Mouse (Mus musculus) gastrocnemius, adult 2 months (tissue): ENCODE data around the gene Pira2. TPM values are rescaled to one million over a fixed set of nuclear protein-coding genes. Genes with fewer than 3 reads are reported as not detected.
"Not testable (repeated sequence)": the region's sequence is repeated elsewhere in the genome, so short reads cannot be mapped to it uniquely, and the experiment has no call there.

Source experiments
- DNase-seq: peaks from one replicate; pipeline ENCODE4 v3.0.0; 2022
- H3K27ac ChIP-seq: fragments of 200-600 bp; 2 replicates; pipeline ENCODE4 v1.8.1; 2022; ENCODE audit warnings: mild to moderate bottlenecking
- H3K4me3 ChIP-seq: fragments of 200-600 bp; 2 replicates; pipeline ENCODE4 v1.8.1; 2022; ENCODE audit warnings: mild to moderate bottlenecking, moderate library complexity
- CTCF ChIP-seq: fragments of 200-600 bp; IDR thresholded peaks from 2 replicates; pipeline ENCODE4 v1.8.1; 2022; ENCODE audit warnings: antibody characterized with exemption, mild to moderate bottlenecking, moderate library complexity
- intact Hi-C: fragments of 180-260 bp; cut with DNase I; formaldehyde crosslinking; loops from one replicate; pipeline ENCODE4 v1.15.1; 2025
- long read RNA-seq, 2 experiments: library from polyadenylated mRNA; stranded (forward); transcript quantifications; one replicate each; pipeline ENCODE4 v2.0.0; 2021
- total RNA-seq, 2 experiments: library from RNA; stranded (reverse); gene quantifications; 2 replicates each; pipeline ENCODE4 v1.2.3; 2021

Gene Pira2
- total RNA-seq: not detected
- long read RNA-seq, experiment 1: 0 reads
- long read RNA-seq, experiment 2: 0 reads

DNA sequence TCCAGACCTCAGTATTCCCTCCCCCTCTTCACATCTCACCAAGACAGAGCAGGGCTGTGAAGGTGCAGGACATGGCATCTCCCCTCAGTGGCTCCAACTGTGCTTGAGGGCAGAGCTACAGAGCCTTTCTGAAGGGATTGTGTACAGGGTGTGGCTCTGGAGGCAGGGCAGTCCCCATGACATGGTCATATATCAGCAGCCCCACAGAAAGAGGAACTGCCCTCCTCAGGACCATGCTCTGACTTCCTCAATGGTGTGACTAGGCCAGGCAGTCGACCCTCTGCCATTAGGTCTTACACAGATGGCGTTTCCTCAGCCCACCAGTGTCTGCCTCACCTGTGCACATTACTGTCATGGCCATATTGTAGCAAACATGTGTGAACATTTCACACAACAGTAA lies at the start of gene Pira2:
Gene Pira2 (minus strand): TSS at position 101 of the 400 bp plus-strand sequence.
- H3K27ac ChIP-seq, DNase-seq, intact Hi-C loops, H3K4me3 ChIP-seq: not testable (repeated sequence)

DNA sequence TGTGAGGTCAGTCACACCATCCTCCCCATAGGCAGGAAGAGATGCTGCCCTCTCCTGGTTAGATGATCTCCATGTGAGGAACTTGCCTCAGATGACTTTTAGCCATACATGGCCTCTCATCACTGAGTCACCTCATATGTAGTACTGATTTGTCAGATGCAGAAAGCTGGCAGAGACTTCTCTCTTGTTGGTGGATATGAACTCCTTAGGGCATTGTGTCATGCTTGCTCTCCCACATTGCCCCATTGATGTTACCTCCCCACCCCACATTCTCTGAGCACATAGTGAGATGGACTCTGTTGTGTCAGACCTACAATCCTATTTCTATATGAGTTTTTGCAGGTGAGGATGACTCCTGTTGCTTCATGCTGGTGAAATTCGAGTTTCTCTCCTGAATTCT lies 30.2 kb upstream of the Pira2 start:
- H3K27ac ChIP-seq, intact Hi-C loops, DNase-seq, H3K4me3 ChIP-seq: not testable (repeated sequence)

- H3K4me3 ChIP-seq, H3K27ac ChIP-seq, DNase-seq, intact Hi-C loops: not testable (repeated sequence)
These were observed 7.0 kb downstream of the Pira2 start for GRCm38 (mm10) chr7:3837854-3838253.

DNA sequence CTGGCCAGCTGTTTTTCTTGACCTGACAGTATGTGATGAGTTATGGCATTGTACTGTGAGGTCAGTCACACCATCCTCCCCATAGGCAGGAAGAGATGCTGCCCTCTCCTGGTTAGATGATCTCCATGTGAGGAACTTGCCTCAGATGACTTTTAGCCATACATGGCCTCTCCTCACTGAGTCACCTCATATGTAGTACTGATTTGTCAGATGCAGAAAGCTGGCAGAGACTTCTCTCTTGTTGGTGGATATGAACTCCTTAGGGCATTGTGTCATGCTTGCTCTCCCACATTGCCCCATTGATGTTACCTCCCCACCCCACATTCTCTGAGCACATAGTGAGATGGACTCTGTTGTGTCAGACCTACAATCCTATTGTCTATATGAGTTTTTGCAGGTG lies 14.2 kb downstream of the Pira2 start:
- intact Hi-C loops, H3K4me3 ChIP-seq, DNase-seq, H3K27ac ChIP-seq: not testable (repeated sequence)

DNA sequence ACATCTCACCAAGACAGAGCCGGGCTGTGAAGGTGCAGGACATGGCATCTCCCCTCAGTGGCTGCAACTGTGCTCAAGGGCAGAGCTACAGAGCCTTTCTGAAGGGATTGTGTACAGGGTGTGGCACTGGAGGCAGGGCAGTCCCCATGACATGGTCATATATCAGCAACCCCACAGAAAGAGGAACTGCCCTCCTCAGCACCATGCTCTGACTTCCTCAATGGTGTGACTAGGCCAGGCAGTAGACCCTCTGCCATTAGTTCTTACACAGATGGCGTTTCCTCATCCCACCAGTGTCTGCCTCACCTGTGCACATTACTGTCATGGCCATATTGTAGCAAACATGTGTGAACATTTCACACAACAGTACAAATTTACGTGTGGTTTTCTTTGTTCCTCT lies 19.3 kb downstream of the Pira2 start, which contains the start of gene Gm15448:
Gene Gm15448 (minus strand): TSS at position 89 of the 400 bp plus-strand sequence.
- intact Hi-C loops, H3K4me3 ChIP-seq, H3K27ac ChIP-seq, DNase-seq: not testable (repeated sequence)

GRCm38 (mm10) chr7:3811912-3812311 lies 32.9 kb downstream of the Pira2 start:
- H3K4me3 ChIP-seq, intact Hi-C loops, DNase-seq, H3K27ac ChIP-seq: not testable (repeated sequence)
- peak; percentile 24 for TF ChIP-seq CTCF

- H3K27ac ChIP-seq, DNase-seq, H3K4me3 ChIP-seq, intact Hi-C loops: not testable (repeated sequence)
These were observed 41.9 kb downstream of the Pira2 start for GRCm38 (mm10) chr7:3802935-3803334.

GRCm38 (mm10) chr7:3799940-3800339 lies 44.9 kb downstream of the Pira2 start:
- H3K4me3 ChIP-seq, H3K27ac ChIP-seq, DNase-seq, intact Hi-C loops: not testable (repeated sequence)

DNA sequence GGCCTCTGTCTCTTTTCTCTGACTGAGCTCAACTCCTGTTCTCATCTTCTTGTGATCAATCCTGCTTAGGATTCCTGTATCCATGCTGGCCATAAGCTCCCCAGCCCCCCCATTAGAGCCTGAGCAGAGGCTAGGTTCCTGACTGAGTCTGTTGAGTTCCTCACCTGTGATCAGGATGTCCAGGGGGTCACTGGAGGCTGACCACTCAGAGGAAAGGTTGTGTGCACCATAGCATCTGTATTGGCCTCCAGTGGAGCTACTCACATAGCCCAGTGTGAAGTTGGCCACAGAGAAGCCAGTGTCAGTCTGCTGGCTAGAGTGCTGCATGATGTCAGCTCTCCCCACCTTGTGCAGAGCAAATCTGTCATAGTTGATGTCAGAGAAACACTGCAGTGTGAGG lies 48.6 kb downstream of the Pira2 start:
- DNase-seq, H3K27ac ChIP-seq, intact Hi-C loops, H3K4me3 ChIP-seq: not testable (repeated sequence)

Other genes starting within 250 kb of the Pira2 start
- gene Oscar, start 228.9 kb downstream of the Pira2 start, total RNA-seq: not detected
- 1,000 to 10,000 TPM in 1 of 2 experiments, 100 to 1,000 TPM in 1; 931 to 1,252 TPM for gene Ndufa3, start 227.7 kb downstream of the Pira2 start, total RNA-seq
- 10 to 100 TPM; 14.0 to 16.2 TPM for gene Tfpt, start 215.1 kb downstream of the Pira2 start, total RNA-seq
- gene Prpf31, start 215.1 kb downstream of the Pira2 start, total RNA-seq: 10 to 100 TPM; 20.8 to 22.1 TPM
- 10 to 100 TPM; 16.0 to 20.2 TPM for gene Cnot3, start 199.8 kb downstream of the Pira2 start, total RNA-seq
- gene Leng1, start 179.2 kb downstream of the Pira2 start, total RNA-seq: 1 to 10 TPM; 4.9 to 6.8 TPM
- gene Tmc4, start 167.5 kb downstream of the Pira2 start, total RNA-seq: 1 to 10 TPM in 1 of 2 experiments, under 1 TPM in 1; 0.38 to 1.3 TPM
- gene Tsen34, start 152.2 kb downstream of the Pira2 start, total RNA-seq: 10 to 100 TPM; 22.7 to 31.9 TPM
- 10 to 100 TPM in 1 of 2 experiments, 1 to 10 TPM in 1; 8.9 to 10.1 TPM for gene Mboat7, start 151.5 kb downstream of the Pira2 start, total RNA-seq
- 100 to 1,000 TPM; 399 to 461 TPM for gene Rps9, start 141.1 kb downstream of the Pira2 start, total RNA-seq
- gene Pirb, start 124.7 kb downstream of the Pira2 start, total RNA-seq: under 1 TPM; 0.61 to 0.84 TPM
- gene Gm15448, start 19.4 kb downstream of the Pira2 start, total RNA-seq: not detected
- gene Gm14548, start 53.1 kb upstream of the Pira2 start, total RNA-seq: not detected
- gene Lilra6, start 70.5 kb upstream of the Pira2 start, total RNA-seq: under 1 TPM; 0.13 to 0.28 TPM
- gene Lair1, start 218.2 kb upstream of the Pira2 start, total RNA-seq: under 1 TPM; 0.25 to 0.48 TPM